Mouse (Mus musculus) bone marrow, adult 2 months (tissue): ENCODE data around the gene Arid1b.

Source experiments
- CTCF ChIP-seq: fragments of 200-500 bp; IDR thresholded peaks from 2 replicates; pipeline ENCODE4 v1.5.1; 2011; ENCODE audit warnings: low read length, control low read depth; ENCODE audit not compliant: control insufficient read depth, insufficient read depth
- POLR2A ChIP-seq: fragments of 200-500 bp; IDR thresholded peaks from 2 replicates; pipeline ENCODE4 v1.6.1; 2011; ENCODE audit warnings: low read depth, mild to moderate bottlenecking, control low read depth, low read length, borderline replicate concordance; ENCODE audit not compliant: control insufficient read depth

DNA sequence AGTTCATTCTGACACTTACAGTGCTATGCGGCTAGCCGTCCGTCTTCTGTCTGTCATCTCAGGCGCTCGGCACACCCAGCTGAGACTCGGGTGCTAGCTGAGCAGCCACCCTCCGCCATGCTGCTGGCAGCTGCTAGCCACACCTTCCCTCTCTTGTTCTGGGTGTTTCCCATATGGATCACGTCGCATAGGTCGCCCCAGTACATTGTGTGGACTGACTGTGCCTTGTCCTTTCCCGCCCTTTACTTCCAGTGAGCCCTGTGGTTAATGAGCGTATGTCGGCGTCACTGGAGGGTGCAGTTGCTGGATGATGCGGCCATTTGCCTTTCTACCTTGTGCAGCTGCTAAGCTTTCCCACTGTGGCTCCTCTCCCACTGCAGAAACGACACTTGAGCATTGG, 59.1 kb downstream of the Arid1b start:
- TF ChIP-seq CTCF: no peak
- no peak for TF ChIP-seq POLR2A
